Mouse (Mus musculus): ENCODE results near the gene Usp24. TPM values are rescaled to one million over a fixed set of nuclear protein-coding genes. Genes with fewer than 3 reads are reported as not detected.

The Usp24 gene
- polyA plus RNA-seq, 1 experiment from 2014 or later: 6.5 TPM

GRCm38 (mm10) chr4:106430431-106430830 is 114.4 kb downstream of the Usp24 start:
- H3K4me2 ChIP-seq: no peak overlapping the region
- no peaks in the 10 kb centered on the region for H3K27me3 ChIP-seq
- no peaks in the 10 kb centered on the region for H3K4me1 ChIP-seq (replicated peaks)
- H3K9me3 ChIP-seq (replicated peaks): no peaks in the 10 kb centered on the region
- DNase-seq (no peak), ATAC-seq (ENCODE audit: low read depth) (no peak)
- H3K27ac ChIP-seq: no peak overlapping the region
- WGBS (ENCODE audit: insufficient replicate concordance): 89% methylated on average over 5 of the region's 5 CpGs
- H3K4me3 ChIP-seq (replicated peaks): no peak overlapping the region
- H3K9ac ChIP-seq: no peak overlapping the region
- H3K36me3 ChIP-seq: peaks cover 88% of the 10 kb centered on the region

GRCm38 (mm10) chr4:106435426-106435825 is 119.4 kb downstream of the Usp24 start:
- WGBS (ENCODE audit: insufficient replicate concordance): 89% methylated on average over 2 of the region's 2 CpGs
- ATAC-seq (ENCODE audit: low read depth) (no peak), DNase-seq (no peak)
- Histone ChIP-seq H3K27me3 (no peaks in the 10 kb centered on the region), H3K4me3 (replicated peaks) (no peak overlapping the region), H3K9ac (no peak overlapping the region), H3K9me3 (replicated peaks) (no peaks in the 10 kb centered on the region), H3K36me3 (peaks cover 91% of the 10 kb centered on the region), H3K27ac (no peak overlapping the region), H3K4me2 (no peak overlapping the region), H3K4me1 (replicated peaks) (no peaks in the 10 kb centered on the region)

- no peak for DNase-seq
- Histone ChIP-seq H3K4me3 (replicated peaks) (no peak overlapping the region), H3K4me2 (no peak overlapping the region), H3K4me1 (replicated peaks) (no peaks in the 10 kb centered on the region), H3K36me3 (peaks cover 90% of the 10 kb centered on the region), H3K9ac (no peak overlapping the region), H3K9me3 (replicated peaks) (no peaks in the 10 kb centered on the region), H3K27ac (no peak overlapping the region), H3K27me3 (no peaks in the 10 kb centered on the region)
- 72% methylated on average over 4 of the region's 4 CpGs for WGBS (ENCODE audit: insufficient replicate concordance)
- no peak for ATAC-seq (ENCODE audit: low read depth)
Measured at GRCm38 (mm10) chr4:106436475-106436874, 120.5 kb downstream of the Usp24 start.

GRCm38 (mm10) chr4:106437207-106437606 is 121.2 kb downstream of the Usp24 start:
- Histone ChIP-seq H3K4me3 (replicated peaks) (no peak overlapping the region), H3K9ac (no peak overlapping the region), H3K4me2 (no peak overlapping the region), H3K27me3 (no peaks in the 10 kb centered on the region), H3K4me1 (replicated peaks) (no peaks in the 10 kb centered on the region), H3K36me3 (peaks cover 90% of the 10 kb centered on the region), H3K27ac (no peak overlapping the region), H3K9me3 (replicated peaks) (no peaks in the 10 kb centered on the region)
- 96% methylated on average over 5 of the region's 5 CpGs for WGBS (ENCODE audit: insufficient replicate concordance)
- no peak for ATAC-seq (ENCODE audit: low read depth)
- DNase-seq: no peak

GRCm38 (mm10) chr4:106438763-106439162 is 122.8 kb downstream of the Usp24 start:
- Histone ChIP-seq H3K36me3 (peaks cover 89% of the 10 kb centered on the region), H3K4me3 (replicated peaks) (no peak overlapping the region), H3K27me3 (no peaks in the 10 kb centered on the region), H3K4me2 (no peak overlapping the region), H3K4me1 (replicated peaks) (no peaks in the 10 kb centered on the region), H3K9me3 (replicated peaks) (no peaks in the 10 kb centered on the region), H3K27ac (no peak overlapping the region), H3K9ac (no peak overlapping the region)
- DNase-seq (no peak), ATAC-seq (ENCODE audit: low read depth) (no peak)
- WGBS (ENCODE audit: insufficient replicate concordance): 84% methylated on average over 5 of the region's 5 CpGs

GRCm38 (mm10) chr4:106443182-106443581 is 127.2 kb downstream of the Usp24 start:
- Histone ChIP-seq H3K36me3 (peaks cover 49% of the 10 kb centered on the region), H3K4me2 (no peak overlapping the region), H3K27ac (no peak overlapping the region), H3K4me3 (replicated peaks) (no peak overlapping the region), H3K9ac (no peak overlapping the region), H3K4me1 (replicated peaks) (no peaks in the 10 kb centered on the region; the same call in 1 of the 2 replicates), H3K9me3 (replicated peaks) (no peaks in the 10 kb centered on the region), H3K27me3 (no peaks in the 10 kb centered on the region)
- 81% methylated on average over 6 of the region's 6 CpGs for WGBS (ENCODE audit: insufficient replicate concordance)
- ATAC-seq (ENCODE audit: low read depth) (no peak), DNase-seq (no peak)

- WGBS (ENCODE audit: insufficient replicate concordance): 49% methylated on average over 8 of the region's 8 CpGs
- peaks cover 25% of the 10 kb centered on the region for H3K4me1 ChIP-seq (replicated peaks)
- peaks cover 14% of the 10 kb centered on the region for H3K36me3 ChIP-seq
- H3K27ac ChIP-seq: peak overlapping the region; percentile 47; the same call in 1 of the 2 replicates
- H3K4me2 ChIP-seq: peak overlapping the region; percentile 14
- H3K9me3 ChIP-seq (replicated peaks): no peaks in the 10 kb centered on the region
- H3K27me3 ChIP-seq: no peaks in the 10 kb centered on the region
- H3K9ac ChIP-seq: no peak overlapping the region
- no peak overlapping the region for H3K4me3 ChIP-seq (replicated peaks)
- ATAC-seq (ENCODE audit: low read depth) (peak; percentile 87), DNase-seq (peak; percentile 51)
Measured at GRCm38 (mm10) chr4:106449306-106449705, 133.3 kb downstream of the Usp24 start.

- no peak overlapping the region for H3K4me2 ChIP-seq
- no peak overlapping the region for H3K9ac ChIP-seq
- WGBS (ENCODE audit: insufficient replicate concordance): 64% methylated on average over 7 of the region's 7 CpGs
- no peak for DNase-seq
- H3K9me3 ChIP-seq (replicated peaks): no peaks in the 10 kb centered on the region
- no peak overlapping the region for H3K27ac ChIP-seq
- H3K27me3 ChIP-seq: no peaks in the 10 kb centered on the region
- peaks cover 21% of the 10 kb centered on the region for H3K36me3 ChIP-seq
- H3K4me3 ChIP-seq (replicated peaks): no peak overlapping the region
- H3K4me1 ChIP-seq (replicated peaks): peaks cover 25% of the 10 kb centered on the region
- no peak for ATAC-seq (ENCODE audit: low read depth)
Measured at GRCm38 (mm10) chr4:106452401-106452800, 136.4 kb downstream of the Usp24 start.

- 61% methylated on average over 5 of the region's 5 CpGs for WGBS (ENCODE audit: insufficient replicate concordance)
- DNase-seq (no peak), ATAC-seq (ENCODE audit: low read depth) (peak; percentile 26; the same call in 1 of the 2 replicates)
- Histone ChIP-seq H3K9ac (no peak overlapping the region), H3K9me3 (replicated peaks) (no peaks in the 10 kb centered on the region), H3K27me3 (no peaks in the 10 kb centered on the region), H3K4me3 (replicated peaks) (no peak overlapping the region), H3K4me1 (replicated peaks) (peaks cover 25% of the 10 kb centered on the region), H3K4me2 (no peak overlapping the region), H3K36me3 (peaks cover 22% of the 10 kb centered on the region), H3K27ac (no peak overlapping the region)
Measured at GRCm38 (mm10) chr4:106453108-106453507, 137.1 kb downstream of the Usp24 start.

- DNase-seq: no peak
- no peaks in the 10 kb centered on the region for H3K9me3 ChIP-seq (replicated peaks)
- no peak for ATAC-seq (ENCODE audit: low read depth)
- H3K4me2 ChIP-seq: no peak overlapping the region
- H3K27ac ChIP-seq: no peak overlapping the region
- peaks cover 20% of the 10 kb centered on the region for H3K36me3 ChIP-seq
- H3K9ac ChIP-seq: no peak overlapping the region
- no peak overlapping the region for H3K4me3 ChIP-seq (replicated peaks)
- peaks cover 24% of the 10 kb centered on the region for H3K4me1 ChIP-seq (replicated peaks)
- no peaks in the 10 kb centered on the region for H3K27me3 ChIP-seq
- WGBS (ENCODE audit: insufficient replicate concordance): 63% methylated on average over 4 of the region's 4 CpGs
Measured at GRCm38 (mm10) chr4:106453516-106453915, 137.5 kb downstream of the Usp24 start.

- Histone ChIP-seq H3K9me3 (replicated peaks) (no peaks in the 10 kb centered on the region), H3K27me3 (no peaks in the 10 kb centered on the region), H3K36me3 (peaks cover 17% of the 10 kb centered on the region; the same call in 1 of the 2 replicates), H3K4me1 (replicated peaks) (peaks cover 14% of the 10 kb centered on the region), H3K27ac (no peak overlapping the region), H3K9ac (no peak overlapping the region), H3K4me3 (replicated peaks) (no peak overlapping the region), H3K4me2 (no peak overlapping the region)
- 73% methylated on average over 7 of the region's 7 CpGs for WGBS (ENCODE audit: insufficient replicate concordance)
- no peak for ATAC-seq (ENCODE audit: low read depth)
- DNase-seq: no peak
Measured at GRCm38 (mm10) chr4:106454541-106454940, 138.5 kb downstream of the Usp24 start.

GRCm38 (mm10) chr4:106462016-106462415 is 146.0 kb downstream of the Usp24 start:
- 62% methylated on average over 9 of the region's 9 CpGs for WGBS (ENCODE audit: insufficient replicate concordance)
- ATAC-seq (ENCODE audit: low read depth) (no peak), DNase-seq (no peak)
- Histone ChIP-seq H3K9me3 (replicated peaks) (no peaks in the 10 kb centered on the region), H3K27me3 (peaks cover 40% of the 10 kb centered on the region), H3K27ac (no peak overlapping the region), H3K9ac (no peak overlapping the region), H3K36me3 (peaks cover 5% of the 10 kb centered on the region; the same call in 1 of the 2 replicates), H3K4me1 (replicated peaks) (no peaks in the 10 kb centered on the region), H3K4me3 (replicated peaks) (peak overlapping the region; percentile 54), H3K4me2 (peak overlapping the region; percentile 43)

All from liver, embryonic 13.5 days (tissue).